Mouse (Mus musculus) c-Kit-positive CD71-positive TER-119-positive erythroid progenitor cells, embryonic 14.5 days (primary cell): ENCODE results near the gene Efcab10.

ENCODE experiments used
- DNase-seq: peaks from one replicate; pipeline ENCODE4 v3.0.0-alpha.2; 2013; ENCODE audit warnings: low spot score

Gene Efcab10

GRCm38 (mm10) chr12:33394804-33395623 lies at the start of gene Efcab10:
Gene Efcab10, plus strand, starts transcription at chr12:33394854.
- DNase-seq, result no peak

GRCm38 (mm10) chr12:33344970-33345772 lies 49.5 kb upstream of the Efcab10 start:
- no peak for DNase-seq

GRCm38 (mm10) chr12:33345773-33346435 lies 48.8 kb upstream of the Efcab10 start:
- DNase-seq, result no peak

GRCm38 (mm10) chr12:33352671-33353070 lies 42.0 kb upstream of the Efcab10 start:
- DNase-seq, result no peak

- no peak for DNase-seq
Measured at GRCm38 (mm10) chr12:33358345-33358744, 36.3 kb upstream of the Efcab10 start.

GRCm38 (mm10) chr12:33359209-33359608 lies 35.4 kb upstream of the Efcab10 start:
- DNase-seq, result no peak

GRCm38 (mm10) chr12:33359878-33360482 lies 34.7 kb upstream of the Efcab10 start:
- DNase-seq, result no peak

GRCm38 (mm10) chr12:33360729-33361128 lies 33.9 kb upstream of the Efcab10 start:
- DNase-seq, result no peak

- no peak for DNase-seq
Measured at GRCm38 (mm10) chr12:33364511-33364910, 30.1 kb upstream of the Efcab10 start.

- no peak for DNase-seq
Measured at GRCm38 (mm10) chr12:33365133-33365532, 29.5 kb upstream of the Efcab10 start.

- peak; percentile 60 for DNase-seq
Measured at GRCm38 (mm10) chr12:33369555-33369954, 25.1 kb upstream of the Efcab10 start.

GRCm38 (mm10) chr12:33379624-33380445 lies 14.8 kb upstream of the Efcab10 start:
- DNase-seq, result peak; percentile 83

GRCm38 (mm10) chr12:33388842-33389241 lies 5.8 kb upstream of the Efcab10 start:
- DNase-seq, result peak; percentile 48

GRCm38 (mm10) chr12:33390844-33391560 lies 3.7 kb upstream of the Efcab10 start:
- DNase-seq, result no peak

GRCm38 (mm10) chr12:33403265-33403693 lies 8.6 kb downstream of the Efcab10 start:
- DNase-seq, result no peak

- no peak for DNase-seq
Measured at GRCm38 (mm10) chr12:33404996-33405395, 10.3 kb downstream of the Efcab10 start.

- no peak for DNase-seq
Measured at GRCm38 (mm10) chr12:33405398-33406026, 10.9 kb downstream of the Efcab10 start.

- no peak for DNase-seq
Measured at GRCm38 (mm10) chr12:33411580-33412151, 17.0 kb downstream of the Efcab10 start.

- no peak for DNase-seq
Measured at GRCm38 (mm10) chr12:33424329-33424728, 29.7 kb downstream of the Efcab10 start.

- DNase-seq, result no peak
Measured at GRCm38 (mm10) chr12:33427293-33427692, 32.6 kb downstream of the Efcab10 start.
